Mouse (Mus musculus) lung, embryonic 14.5 days (tissue): ENCODE data around the gene Sbk2. TPM values are rescaled to one million over a fixed set of nuclear protein-coding genes. Genes with fewer than 3 reads are reported as not detected.

ENCODE experiments used
- ATAC-seq: fragments of 200-750 bp; cut with Nextera tagmentation; 2 replicates; pipeline ENCODE4 v1.8.0; 2017; ENCODE audit warnings: mild to moderate bottlenecking, moderate TSS enrichment, moderate library complexity; ENCODE audit not compliant: insufficient read depth
- DNase-seq: peaks from one replicate; pipeline ENCODE4 v3.0.0-alpha.2; 2015
- H3K27ac ChIP-seq: fragments of 300-500 bp; sonication (generic); 2 replicates; pipeline ENCODE4 v1.5.1; 2014; ENCODE audit warnings: low read depth, mild to moderate bottlenecking, moderate library complexity
- H3K27me3 ChIP-seq: fragments of 300-500 bp; sonication (generic); 2 replicates; pipeline ENCODE4 v1.6.1; 2014; ENCODE audit warnings: low read length, control low read depth; ENCODE audit not compliant: insufficient read depth
- H3K36me3 ChIP-seq: fragments of 300-500 bp; sonication (generic); 2 replicates; pipeline ENCODE4 v1.6.1; 2014; ENCODE audit warnings: control low read depth; ENCODE audit not compliant: insufficient read depth
- H3K4me1 ChIP-seq: fragments of 300-500 bp; sonication (generic); 2 replicates; pipeline ENCODE4 v1.6.1; 2014; ENCODE audit warnings: antibody characterized with exemption, control low read depth; ENCODE audit not compliant: insufficient read depth
- H3K4me2 ChIP-seq: fragments of 300-500 bp; sonication (generic); 2 replicates; pipeline ENCODE4 v1.6.1; 2014; ENCODE audit warnings: mild to moderate bottlenecking
- H3K4me3 ChIP-seq: fragments of 300-500 bp; sonication (generic); 2 replicates; pipeline ENCODE4 v1.5.1; 2014; ENCODE audit warnings: low read depth, low read length
- H3K9ac ChIP-seq: fragments of 300-500 bp; sonication (generic); 2 replicates; pipeline ENCODE4 v1.6.1; 2014
- H3K9me3 ChIP-seq: fragments of 300-500 bp; sonication (generic); 2 replicates; pipeline ENCODE4 v1.6.1; 2016; ENCODE audit warnings: low read depth, low read length, control low read depth
- CTCF ChIP-seq: IDR thresholded peaks from 2 replicates; pipeline ENCODE4 v1.5.1; 2016; ENCODE audit warnings: antibody characterized with exemption, low read depth
- WGBS: fragments of 180-500 bp; shearing (Covaris S2); extraction: QIAGEN DNeasy Blood & Tissue Kit; methylation state at CpG from one replicate; pipeline ENCODE4 v1.1.7; 2014; 5-methylcytosine and 5-hydroxymethylcytosine counted together
- polyA plus RNA-seq: library from polyadenylated mRNA; unstranded; fragments of >200 nt; fragmentation: Nextera tagmentation; extraction: Ambion mirVana; gene quantifications from 2 replicates; pipeline ENCODE4 v1.2.1, GENCODE M21; 2014

Gene Sbk2
- polyA plus RNA-seq, 1 experiment from 2014 or later = 0.13 TPM

DNA sequence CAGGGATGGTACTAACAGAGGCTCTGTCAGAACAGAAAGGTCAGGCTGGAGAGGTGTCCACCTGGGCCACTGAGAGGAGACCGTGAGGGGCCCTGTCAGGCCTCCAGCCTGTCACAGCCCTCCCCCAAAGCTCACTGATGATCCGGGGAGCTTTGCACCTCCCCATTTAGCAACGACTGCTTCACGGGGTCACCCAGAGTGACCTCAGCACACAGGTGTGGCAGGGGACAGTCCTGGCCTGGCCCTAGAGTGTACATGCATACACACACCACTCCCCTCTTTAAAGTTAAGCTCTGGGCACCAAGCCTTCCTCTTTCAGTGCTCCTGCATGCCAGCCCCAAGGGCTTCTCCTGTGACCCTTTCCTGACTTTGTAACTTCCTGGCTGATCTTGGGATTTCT, 11.2 kb upstream of the Sbk2 start:
- Histone ChIP-seq H3K36me3 (no peaks in the 10 kb centered on the region), H3K9me3 (no peaks in the 10 kb centered on the region), H3K4me2 (no peak overlapping the region), H3K27ac (no peak overlapping the region), H3K4me3 (no peak overlapping the region), H3K9ac (no peak overlapping the region), H3K27me3 (no peaks in the 10 kb centered on the region), H3K4me1 (no peaks in the 10 kb centered on the region)
- no peak for TF ChIP-seq CTCF
- DNase-seq (no peak), ATAC-seq (no peak)
- WGBS = 49% methylated on average over 4 of the region's 4 CpGs

GRCm38 (mm10) chr7:4972321-4973047, 8.3 kb upstream of the Sbk2 start:
- no peak for TF ChIP-seq CTCF
- Histone ChIP-seq H3K4me1 (no peaks in the 10 kb centered on the region), H3K9ac (no peak overlapping the region), H3K27me3 (no peaks in the 10 kb centered on the region), H3K36me3 (no peaks in the 10 kb centered on the region), H3K27ac (peak overlapping the region; percentile 15), H3K4me2 (no peak overlapping the region), H3K9me3 (no peaks in the 10 kb centered on the region), H3K4me3 (no peak overlapping the region)
- 0 out of 2 replicates have a peak, but pooled peaks have one; percentile 1 for ATAC-seq
- WGBS = 64% methylated on average over 18 of the region's 18 CpGs
- peak; percentile 15 for DNase-seq

DNA sequence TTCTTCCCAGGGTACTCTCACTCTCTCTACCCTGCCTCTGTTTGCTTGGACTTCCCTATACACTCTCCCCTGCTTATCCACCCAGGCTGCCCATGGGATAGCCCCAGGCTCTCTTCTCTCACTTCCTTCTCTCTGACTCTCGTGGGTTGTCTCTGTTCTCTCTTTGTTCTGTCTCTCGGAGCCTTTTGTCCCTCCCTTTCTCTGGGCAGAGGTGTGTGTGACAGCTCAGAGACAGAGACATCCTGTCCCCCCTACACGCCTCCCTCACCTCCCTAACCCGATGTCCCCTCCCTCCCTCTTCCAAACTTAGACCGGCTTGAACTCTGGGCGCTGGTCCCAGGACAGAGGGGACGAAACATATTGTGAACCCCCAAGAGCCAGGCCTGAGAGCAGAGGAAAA, 7.5 kb upstream of the Sbk2 start:
- Histone ChIP-seq H3K27ac (peak overlapping the region; percentile 15; the same call in 1 of the 2 replicates), H3K4me2 (no peak overlapping the region), H3K4me3 (no peak overlapping the region), H3K27me3 (no peaks in the 10 kb centered on the region), H3K4me1 (no peaks in the 10 kb centered on the region), H3K36me3 (no peaks in the 10 kb centered on the region), H3K9ac (no peak overlapping the region), H3K9me3 (no peaks in the 10 kb centered on the region)
- 11% methylated on average over 7 of the region's 7 CpGs for WGBS
- ATAC-seq (peak; percentile 84), DNase-seq (peak; percentile 65)
- no peak for TF ChIP-seq CTCF

- no peaks in the 10 kb centered on the region for H3K36me3 ChIP-seq
- no peaks in the 10 kb centered on the region for H3K9me3 ChIP-seq
- no peak within 1 kb of the TSS for H3K9ac ChIP-seq
- TF ChIP-seq CTCF = no peak
- no peaks in the 10 kb centered on the region for H3K27me3 ChIP-seq
- no peaks in the 10 kb centered on the region for H3K4me1 ChIP-seq
- H3K4me2 ChIP-seq = no peak within 1 kb of the TSS
- H3K27ac ChIP-seq = peak within 1 kb of the TSS; percentile 15; the same call in 1 of the 2 replicates
- WGBS = 38% methylated on average over 6 of the region's 6 CpGs
- DNase-seq (no peak), ATAC-seq (no peak; the same call in 1 of the 2 replicates)
- H3K4me3 ChIP-seq = no peak within 1 kb of the TSS
These were observed 6.9 kb upstream of the Sbk2 start, which contains the start of gene Sbk3 for GRCm38 (mm10) chr7:4971068-4971467. Gene Sbk3 (minus strand): TSS chr7:4971168.

DNA sequence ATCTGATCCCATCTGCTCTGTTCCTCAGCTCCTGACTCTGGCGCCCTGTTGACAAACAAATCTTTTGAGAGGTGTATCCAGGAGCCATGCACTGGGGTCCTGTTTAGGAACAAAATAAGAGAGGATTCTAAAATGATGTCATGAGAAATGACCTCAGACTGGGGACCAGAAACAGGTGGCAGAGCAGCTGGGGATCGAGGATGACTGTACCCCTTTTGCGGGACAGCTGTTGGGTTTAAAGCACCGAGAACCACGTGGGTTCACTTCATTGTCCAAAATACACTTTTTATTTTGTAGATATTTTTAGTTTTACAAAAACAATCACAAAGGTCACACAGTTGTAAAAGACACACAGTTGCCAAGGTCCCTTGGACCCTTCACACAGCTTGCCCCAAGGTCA, 782 bp upstream of the Sbk2 start:
- no peaks in the 10 kb centered on the region for H3K4me1 ChIP-seq
- 73% methylated on average over 5 of the region's 5 CpGs for WGBS

GRCm38 (mm10) chr7:4963527-4963926, 679 bp downstream of the Sbk2 start:
- ATAC-seq = peak; percentile 41; the same call in 1 of the 2 replicates

More for the DNA sequence above, 782 bp upstream of the Sbk2 start:
- no peaks in the 10 kb centered on the region for H3K9me3 ChIP-seq
- no peak overlapping the region for H3K4me3 ChIP-seq
- TF ChIP-seq CTCF = no peak
- no peak overlapping the region for H3K9ac ChIP-seq
- H3K4me2 ChIP-seq = no peak overlapping the region
- ATAC-seq (no peak), DNase-seq (no peak)
- H3K27me3 ChIP-seq = no peaks in the 10 kb centered on the region
- no peaks in the 10 kb centered on the region for H3K36me3 ChIP-seq
- H3K27ac ChIP-seq = no peak overlapping the region

DNA sequence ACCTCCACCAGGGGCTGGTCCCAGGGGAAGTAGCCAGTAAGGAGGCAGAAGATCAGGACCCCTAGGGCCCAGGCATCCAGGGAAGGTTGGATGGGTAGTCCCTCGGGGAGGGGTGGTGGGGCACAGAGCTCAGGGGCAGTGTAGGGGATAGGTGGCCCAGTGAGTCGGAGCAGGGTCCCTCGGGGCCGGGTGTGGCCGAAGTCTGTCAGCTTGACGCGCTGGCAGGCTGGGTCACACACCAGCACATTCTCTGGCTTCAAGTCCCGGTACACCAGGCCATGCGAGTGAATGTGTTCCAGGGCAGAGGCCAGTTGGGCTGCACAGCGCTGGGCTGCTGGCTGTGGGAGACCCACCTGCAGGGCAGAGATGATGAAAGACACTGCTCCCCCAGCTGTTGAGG, 6.8 kb downstream of the Sbk2 start:
- H3K9me3 ChIP-seq = no peaks in the 10 kb centered on the region
- DNase-seq (no peak), ATAC-seq (no peak)
- H3K4me1 ChIP-seq = peaks cover 8% of the 10 kb centered on the region; the same call in 1 of the 2 replicates
- H3K27ac ChIP-seq = no peak overlapping the region
- no peaks in the 10 kb centered on the region for H3K27me3 ChIP-seq
- H3K4me3 ChIP-seq = no peak overlapping the region
- TF ChIP-seq CTCF = no peak
- H3K9ac ChIP-seq = no peak overlapping the region
- no peak overlapping the region for H3K4me2 ChIP-seq
- no peaks in the 10 kb centered on the region for H3K36me3 ChIP-seq
- WGBS = 78% methylated on average over 10 of the region's 10 CpGs

More at GRCm38 (mm10) chr7:4963527-4963926, 679 bp downstream of the Sbk2 start:
- DNase-seq = no peak
- no peaks in the 10 kb centered on the region for H3K36me3 ChIP-seq
- TF ChIP-seq CTCF = no peak
- 68% methylated on average over 5 of the region's 5 CpGs for WGBS
- H3K4me1 ChIP-seq = no peaks in the 10 kb centered on the region
- H3K4me2 ChIP-seq = no peak overlapping the region
- H3K27ac ChIP-seq = no peak overlapping the region
- H3K4me3 ChIP-seq = no peak overlapping the region
- no peaks in the 10 kb centered on the region for H3K27me3 ChIP-seq
- no peak overlapping the region for H3K9ac ChIP-seq
- no peaks in the 10 kb centered on the region for H3K9me3 ChIP-seq
